Mouse (Mus musculus): ENCODE results near the gene Noto. TPM values are rescaled to one million over a fixed set of nuclear protein-coding genes. Genes with fewer than 3 reads are reported as not detected.

Noto gene
- not detected for total RNA-seq (2021)
- long read RNA-seq, result 0 reads

DNA sequence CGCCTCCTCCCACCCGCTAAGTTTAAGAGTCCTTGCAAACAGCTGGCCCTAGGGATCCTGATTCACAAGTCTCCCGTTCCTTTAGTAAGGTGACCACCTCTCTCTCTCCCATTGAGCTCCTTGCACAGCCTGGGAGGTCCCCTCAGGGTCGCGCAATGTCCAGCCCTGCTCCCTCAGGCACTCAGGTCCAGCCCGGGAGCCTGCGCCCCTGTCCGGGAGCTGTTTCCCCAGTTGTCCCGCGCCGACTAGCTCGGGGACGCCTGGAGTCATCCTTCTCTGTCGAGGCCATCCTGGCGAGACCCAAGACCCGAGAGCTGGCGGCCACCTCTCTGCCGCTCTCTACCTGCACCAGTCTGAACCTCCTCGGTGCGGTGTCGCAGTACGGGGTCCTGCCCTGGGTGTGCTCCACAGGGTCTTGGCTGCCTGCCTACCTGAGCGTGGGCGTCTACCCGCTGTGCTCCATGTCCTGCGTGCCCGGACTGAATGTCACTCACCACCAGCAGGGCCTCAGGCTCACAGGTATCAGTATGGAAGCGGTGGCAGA lies at the start of gene Noto:
Gene Noto, plus strand, starts transcription at position 51 of the 544 bp plus-strand sequence.
- no peak for DNase-seq (ENCODE audit: low spot score in 2 of 2)

DNA sequence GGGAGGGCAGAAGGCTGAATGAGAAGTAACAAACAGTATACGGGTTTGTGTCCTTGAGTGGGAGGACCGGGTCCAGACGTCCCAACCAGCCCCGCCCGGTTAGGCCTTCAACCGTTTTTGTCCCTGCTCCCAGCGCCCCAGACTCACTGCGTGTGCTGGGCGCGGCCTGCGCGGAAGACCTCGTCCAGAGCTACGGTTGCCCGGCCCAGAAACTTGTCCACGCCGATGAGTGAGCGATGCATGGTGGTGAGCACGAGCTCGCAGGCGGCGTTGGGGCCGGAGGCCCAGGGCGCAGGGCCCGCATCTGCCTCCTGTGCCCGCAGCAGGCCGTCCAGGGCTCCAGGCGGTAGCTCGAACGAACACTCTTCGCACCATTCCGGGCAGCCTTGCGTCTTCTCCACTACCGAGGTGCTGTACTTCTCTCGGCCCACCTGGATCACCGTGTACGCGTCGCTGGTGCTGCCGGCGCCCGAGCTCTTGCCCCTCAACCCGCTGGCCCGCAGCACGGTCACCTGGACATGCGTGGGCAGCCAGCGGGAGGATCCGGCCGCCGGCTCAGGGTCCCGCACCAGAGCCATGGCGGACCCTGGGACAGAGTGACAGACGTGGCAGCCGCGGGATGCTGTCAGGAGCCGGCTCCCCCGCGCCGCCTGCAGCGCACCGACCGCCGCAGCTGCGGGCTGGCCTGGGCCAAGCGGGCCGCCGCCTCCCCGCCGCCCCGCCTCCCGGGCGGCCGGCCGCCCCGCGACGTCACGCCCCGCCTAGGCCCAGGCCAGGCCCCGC lies 49.5 kb upstream of the Noto start, which contains the start of gene Rab11fip5:
Gene Rab11fip5, minus strand, starts transcription at position 684 of the 783 bp plus-strand sequence.
- peak; percentile 18 to 29 for DNase-seq (ENCODE audit: low spot score in 2 of 2)

DNA sequence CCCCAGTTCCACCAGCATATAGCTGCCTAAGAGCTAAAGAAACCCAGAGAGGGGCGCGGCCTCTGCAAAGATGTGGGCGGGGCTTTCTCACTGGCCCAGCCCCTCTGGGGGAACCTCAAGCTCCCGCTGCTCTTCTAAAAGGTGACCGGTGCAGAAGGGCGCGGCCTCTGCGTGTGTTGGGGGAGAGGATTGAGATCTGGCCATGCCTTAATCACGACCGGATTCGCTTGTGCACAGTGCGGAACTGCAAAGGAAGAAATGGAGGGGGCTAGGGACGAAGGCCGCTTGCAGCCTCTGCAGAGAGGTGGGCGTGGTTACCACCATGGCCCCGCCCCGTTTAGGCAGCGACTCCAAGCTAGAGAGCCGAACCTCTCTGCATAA lies 49.0 kb upstream of the Noto start:
- DNase-seq (ENCODE audit: low spot score in 2 of 2), result peak; percentile 92 to 96

DNA sequence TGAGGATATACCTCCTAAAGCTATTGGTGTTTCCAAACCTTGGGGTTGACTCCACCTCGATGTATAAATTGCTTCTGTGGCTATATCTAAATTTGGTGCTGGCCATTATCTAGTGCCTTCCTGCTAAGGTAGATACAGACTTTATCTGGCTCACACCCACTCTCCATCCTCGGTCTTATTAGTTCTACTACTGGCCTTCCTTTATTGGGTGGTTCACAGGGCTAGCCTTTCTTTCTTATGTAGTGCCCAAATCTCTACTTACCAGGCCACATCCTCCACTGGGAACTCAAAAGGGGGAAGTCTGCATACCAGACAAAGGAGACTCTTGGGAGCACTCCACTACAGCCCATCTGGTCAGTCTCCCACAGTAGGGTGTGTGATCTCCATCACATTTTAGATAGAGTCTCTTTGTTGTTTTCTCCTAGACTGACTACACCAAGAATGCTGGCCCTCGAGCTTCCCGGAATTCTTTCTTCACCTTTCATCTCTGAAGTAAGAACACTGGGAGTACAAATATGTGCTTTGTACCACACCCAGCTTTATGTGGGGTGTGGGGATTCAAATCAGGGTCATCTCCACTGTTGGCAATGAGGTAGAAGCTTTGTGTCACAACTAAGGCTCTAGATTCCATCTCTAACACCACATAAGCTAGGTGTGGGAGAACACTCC lies 46.5 kb upstream of the Noto start:
- no peak for DNase-seq (ENCODE audit: low spot score in 2 of 2)

DNA sequence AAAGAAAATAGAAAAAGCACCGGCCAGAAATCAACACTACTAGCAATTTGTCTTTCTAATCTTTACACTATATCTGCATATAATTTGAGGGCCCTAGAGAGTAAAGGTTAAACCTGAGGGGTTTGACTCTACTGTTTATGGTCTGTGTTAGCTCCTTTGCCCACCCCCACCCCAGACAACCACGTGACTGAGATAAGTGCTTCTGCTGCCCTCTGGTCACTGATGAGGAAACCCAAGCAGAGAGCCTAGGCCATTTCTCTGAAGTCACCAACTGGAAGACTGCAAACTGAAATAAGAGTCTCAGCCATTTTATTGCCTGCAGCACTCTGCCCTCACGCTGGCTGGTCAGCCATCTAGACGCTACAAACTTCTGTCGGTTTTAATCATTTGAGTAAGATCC lies 45.8 kb upstream of the Noto start:
- no peak for DNase-seq (ENCODE audit: low spot score in 2 of 2)

DNA sequence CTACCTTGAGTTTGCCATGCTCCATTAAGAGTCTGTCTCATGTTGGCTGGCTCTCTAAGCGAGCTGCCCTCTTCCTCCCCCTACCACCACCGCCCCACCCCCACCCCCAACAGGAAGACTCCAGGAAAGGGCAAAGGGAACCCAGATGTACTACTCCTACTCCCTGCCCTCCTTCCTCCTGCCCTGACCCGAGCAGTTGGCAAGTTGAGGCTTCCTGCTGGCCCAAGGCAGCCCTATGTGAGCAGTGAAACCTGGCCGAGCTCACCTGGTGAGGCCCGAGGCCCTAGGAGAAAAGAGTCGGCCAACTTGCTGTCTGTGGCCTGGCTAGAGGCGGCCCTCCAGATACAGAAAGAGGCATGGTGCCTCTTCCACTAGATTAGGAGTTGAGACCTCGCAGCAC lies 45.1 kb upstream of the Noto start:
- DNase-seq (ENCODE audit: low spot score in 2 of 2), result no peak

DNA sequence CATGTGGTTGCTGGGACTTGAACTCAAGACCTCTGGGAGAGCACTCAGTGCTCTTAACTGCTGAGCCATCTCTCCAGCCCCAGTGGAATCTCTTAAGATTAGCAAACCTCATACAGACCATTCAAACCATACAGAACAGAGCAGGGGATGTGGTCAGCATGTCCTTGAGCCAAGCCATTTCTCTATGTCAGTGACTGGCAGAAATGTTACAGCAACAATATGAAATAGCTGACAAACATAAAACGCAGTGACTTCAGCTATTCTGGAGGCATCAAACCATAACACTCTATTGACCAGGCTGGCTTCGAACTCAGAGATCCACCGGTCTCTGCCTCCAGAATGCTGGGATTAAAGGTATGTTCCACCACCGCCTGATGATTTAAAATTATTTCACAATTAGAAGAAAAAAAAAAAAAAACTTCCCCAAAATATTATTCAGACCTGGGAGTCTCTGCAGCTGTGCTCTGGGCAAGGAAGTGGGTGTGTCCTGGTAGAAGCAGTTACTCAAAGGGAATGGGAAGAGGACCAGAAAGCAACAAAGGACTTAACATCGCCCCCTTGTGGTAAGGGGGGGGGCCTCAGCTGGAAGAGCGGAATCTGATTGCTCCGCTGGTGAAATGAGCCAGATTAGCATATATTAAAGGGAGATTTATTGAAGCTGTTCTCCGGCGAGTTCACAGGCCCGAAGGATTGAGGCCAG lies 43.3 kb upstream of the Noto start:
- peak; percentile 58 to 86 for DNase-seq (ENCODE audit: low spot score in 2 of 2)

DNA sequence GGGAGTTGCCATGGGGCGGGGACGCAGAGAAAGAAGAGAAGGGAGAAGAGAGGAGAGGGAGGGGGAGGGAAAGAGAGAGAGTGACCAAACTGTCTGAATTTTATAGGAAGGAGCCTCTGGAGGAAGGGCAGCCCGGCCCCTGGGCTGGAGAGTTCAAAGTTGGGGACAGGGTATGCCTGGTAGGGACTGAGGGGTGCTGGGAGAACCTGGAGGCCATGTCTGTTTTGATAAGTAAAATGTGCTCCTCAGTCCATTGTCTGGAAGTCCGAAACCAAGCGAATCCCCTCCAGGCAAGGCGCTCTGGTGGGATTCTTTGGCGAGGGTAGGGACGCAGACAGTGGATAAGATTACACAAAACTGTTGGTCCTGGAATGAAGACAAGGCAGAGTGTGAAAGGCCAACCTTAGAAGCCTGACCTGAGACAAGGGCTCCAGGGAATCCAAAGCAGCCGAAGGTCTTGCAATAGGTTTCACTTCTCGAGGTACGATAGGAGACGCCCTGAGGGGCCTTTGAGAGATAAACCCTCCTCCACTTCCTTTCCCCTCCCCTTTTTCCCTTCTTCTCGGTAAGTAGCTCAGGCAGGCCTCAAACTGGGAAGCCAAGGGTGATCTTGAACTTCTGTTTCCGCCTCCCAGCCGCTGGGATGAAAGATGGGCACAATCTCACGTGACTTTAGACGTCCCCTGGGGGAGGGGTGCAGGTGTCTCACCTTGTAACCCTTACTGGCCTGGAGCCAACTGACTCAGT lies 42.6 kb upstream of the Noto start:
- no peak for DNase-seq (ENCODE audit: low spot score in 2 of 2)

DNA sequence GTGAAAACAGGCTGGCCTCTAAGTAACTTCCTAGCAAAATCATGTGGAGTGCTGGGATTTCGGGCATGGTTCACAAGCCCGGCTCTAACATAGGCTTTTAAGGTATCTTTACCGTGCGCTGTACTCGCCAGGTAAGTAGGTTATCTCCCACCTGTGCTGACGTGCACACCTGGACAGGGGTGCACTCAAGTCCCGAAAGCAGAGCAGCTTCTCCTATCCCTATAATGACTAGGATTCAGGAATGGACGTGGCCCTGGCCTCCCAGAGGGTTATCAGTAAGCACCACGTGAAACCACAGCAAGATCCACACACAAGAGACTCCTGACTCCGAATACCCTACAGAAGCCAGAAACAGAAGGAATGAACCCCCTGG lies 42.1 kb upstream of the Noto start:
- no peak for DNase-seq (ENCODE audit: low spot score in 2 of 2)

DNA sequence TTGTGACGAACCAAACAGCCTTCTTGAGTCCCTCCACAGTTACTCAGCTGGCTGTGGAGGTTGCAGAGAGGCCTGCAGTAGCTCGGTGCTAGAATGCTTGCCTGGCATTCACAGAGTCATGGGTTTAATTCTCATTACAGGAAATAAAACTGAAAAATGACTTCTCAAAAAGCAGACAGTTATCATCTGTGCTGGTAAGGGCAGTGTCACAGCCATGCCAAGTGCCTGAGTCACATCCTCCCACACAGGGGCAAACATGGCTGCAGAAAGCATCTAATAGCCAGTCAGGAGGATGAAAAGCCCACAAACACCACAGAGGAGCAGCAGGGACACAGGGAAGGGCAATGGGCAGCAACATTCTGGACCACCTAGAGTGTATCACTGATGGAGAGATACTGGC lies 40.9 kb upstream of the Noto start:
- DNase-seq (ENCODE audit: low spot score in 2 of 2), result no peak

DNA sequence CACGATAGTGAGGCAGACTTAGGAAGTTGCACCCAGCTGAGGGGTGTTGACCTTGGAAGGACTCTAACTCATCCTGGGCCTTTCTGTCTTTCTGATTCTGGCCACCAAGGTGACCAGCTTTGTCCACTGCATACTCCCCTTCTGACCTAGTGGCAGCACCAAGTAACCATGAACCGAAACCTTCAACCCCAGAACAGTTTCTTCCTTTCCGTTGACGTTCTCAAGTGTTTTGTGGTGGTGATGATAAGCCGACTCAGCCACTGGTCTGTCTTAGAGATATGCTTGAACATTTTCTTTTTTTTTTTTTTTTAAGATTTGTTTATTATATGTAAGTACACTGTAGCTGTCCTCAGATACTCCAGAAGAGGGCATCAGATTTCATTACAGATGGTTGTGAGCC lies 35.1 kb upstream of the Noto start:
- DNase-seq (ENCODE audit: low spot score in 2 of 2), result no peak

DNA sequence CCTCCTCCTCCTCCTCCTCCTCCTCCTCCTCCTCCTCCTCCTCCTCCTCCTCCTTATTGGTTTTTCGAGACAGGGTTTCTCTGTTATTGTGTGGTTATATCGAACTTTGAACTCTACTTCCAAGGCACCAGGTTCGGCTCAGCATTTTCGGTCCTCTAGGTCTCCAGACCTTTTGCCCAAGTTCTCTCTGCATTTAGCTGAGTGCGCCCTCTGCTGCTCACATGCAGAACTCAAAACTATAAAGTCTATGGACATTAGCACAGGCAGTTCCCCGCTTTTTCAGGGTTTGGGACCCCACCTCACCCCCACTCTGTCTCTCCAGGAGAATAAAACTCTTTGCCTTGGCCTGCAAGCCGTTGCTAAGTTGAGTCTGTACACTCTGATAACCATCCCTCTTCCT lies 31.9 kb upstream of the Noto start:
- DNase-seq (ENCODE audit: low spot score in 2 of 2), result peak; percentile 16 to 77

DNA sequence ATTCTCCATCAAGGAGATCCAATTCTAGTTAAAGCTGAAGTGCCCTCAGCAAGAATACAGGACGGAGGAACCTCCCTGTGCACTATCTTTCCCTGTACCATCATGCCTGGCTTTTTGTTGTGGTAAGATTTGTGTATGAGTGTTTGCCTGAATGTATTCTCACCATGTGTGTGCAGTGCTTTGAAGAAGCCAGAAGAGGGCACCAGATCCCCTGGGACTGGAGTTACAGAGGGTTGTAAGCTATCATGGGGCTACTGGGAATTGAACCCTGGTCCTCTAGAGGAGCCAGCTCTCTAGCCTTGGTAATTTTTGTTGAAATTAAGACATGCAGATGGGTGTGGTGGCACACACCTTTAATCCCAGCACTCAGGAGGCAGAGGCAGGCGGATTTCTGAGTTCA lies 28.3 kb upstream of the Noto start:
- no peak for DNase-seq (ENCODE audit: low spot score in 2 of 2)

DNA sequence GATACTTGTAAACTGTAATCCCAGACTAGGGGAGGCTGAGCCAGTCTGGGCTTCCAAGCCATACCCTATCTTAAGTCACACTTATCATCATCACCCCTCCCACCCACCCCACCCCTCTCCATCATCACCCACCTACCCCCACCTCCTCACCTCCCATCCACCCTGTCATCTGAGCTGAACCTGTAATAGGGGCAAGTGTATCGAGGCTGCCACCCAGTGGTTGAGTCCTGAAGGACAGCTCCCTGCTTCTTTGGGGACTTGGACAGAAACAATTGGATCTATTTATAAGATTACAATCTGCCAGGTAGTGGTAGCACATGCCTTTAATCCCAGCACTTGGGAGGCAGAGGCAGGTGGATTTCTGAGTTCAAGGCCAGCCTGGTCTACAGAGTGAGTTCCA lies 26.5 kb upstream of the Noto start:
- DNase-seq (ENCODE audit: low spot score in 2 of 2), result peak in 1 of 2 experiments; percentile 71

DNA sequence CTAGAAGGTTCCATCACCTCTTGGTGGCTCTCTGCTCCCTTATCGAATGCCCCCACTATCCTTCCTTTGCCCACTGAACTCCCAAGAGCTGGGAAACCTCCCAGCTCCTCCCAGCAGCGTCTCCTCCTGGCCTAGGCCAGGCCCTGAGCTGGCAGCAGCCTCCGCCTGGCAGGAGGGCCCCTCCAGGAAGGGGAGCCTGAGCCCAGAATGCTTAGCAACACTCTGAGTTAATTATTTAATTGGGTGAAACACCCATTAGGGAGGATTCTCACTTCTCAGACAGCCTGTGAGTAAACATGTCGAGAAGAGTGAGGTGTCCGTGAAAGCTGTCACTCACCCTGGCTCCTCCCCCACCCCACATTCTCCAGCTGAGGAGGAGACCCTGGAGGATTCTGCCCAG lies 24.0 kb upstream of the Noto start:
- DNase-seq (ENCODE audit: low spot score in 2 of 2), result no peak

DNA sequence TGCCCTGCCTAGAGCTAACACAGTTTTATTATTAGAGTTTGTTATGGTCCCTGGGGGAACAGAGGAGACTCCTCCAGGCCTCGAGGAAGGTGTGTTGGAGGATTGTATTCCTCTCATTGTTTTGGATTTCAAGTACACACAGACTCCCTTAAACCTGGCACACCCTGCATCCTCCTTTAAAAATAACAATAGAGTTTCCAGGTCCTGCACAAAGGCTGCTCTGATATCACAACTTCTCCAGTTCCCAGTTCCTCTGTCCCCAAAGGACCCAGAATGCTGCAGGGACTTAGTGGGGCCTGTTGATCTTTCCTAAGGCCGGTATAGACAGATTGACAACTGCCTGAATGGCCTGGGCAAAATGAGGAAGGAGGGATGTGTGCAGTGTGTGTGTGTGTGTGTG lies 21.1 kb upstream of the Noto start:
- no peak for DNase-seq (ENCODE audit: low spot score in 2 of 2)

DNA sequence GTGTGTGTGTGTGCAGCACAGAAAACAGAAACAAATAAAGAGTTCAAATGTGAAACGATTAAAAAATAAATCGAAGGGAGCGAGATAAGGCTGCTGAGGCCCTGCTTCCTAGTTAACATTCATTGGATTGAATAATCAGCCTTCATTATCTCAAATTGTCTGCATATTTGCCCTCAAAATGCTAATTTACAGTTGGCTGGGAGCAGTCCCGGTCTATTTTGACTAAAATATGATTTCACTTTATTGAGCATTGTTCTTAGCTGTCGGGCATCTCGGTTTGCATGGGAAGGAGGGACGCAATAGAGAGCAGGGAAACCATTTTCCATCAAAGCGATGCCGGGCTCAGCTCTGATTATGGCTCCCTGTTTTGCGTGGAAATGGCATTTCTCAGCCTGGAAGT lies 20.6 kb upstream of the Noto start:
- DNase-seq (ENCODE audit: low spot score in 2 of 2), result no peak

DNA sequence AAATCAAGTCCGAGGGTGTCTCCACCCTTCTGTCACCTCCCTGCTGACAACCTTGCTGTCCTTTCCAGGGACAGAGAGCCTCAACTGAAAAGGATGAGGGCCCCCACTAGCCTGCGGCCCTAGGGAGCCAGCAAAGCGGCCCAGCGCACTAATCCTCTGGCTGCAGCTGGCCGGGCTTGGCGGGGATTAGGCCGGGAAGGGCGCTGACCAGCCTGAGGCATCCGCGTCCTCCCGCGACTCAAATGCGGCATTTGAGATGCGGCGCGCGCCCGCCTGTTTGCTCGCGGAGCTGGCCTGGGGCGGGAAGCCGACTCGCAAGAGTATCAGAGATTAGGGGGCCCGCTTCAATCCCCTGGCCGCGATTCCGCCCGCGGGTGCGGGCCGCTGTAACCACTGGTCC lies 14.7 kb upstream of the Noto start:
- no peak for DNase-seq (ENCODE audit: low spot score in 2 of 2)

DNA sequence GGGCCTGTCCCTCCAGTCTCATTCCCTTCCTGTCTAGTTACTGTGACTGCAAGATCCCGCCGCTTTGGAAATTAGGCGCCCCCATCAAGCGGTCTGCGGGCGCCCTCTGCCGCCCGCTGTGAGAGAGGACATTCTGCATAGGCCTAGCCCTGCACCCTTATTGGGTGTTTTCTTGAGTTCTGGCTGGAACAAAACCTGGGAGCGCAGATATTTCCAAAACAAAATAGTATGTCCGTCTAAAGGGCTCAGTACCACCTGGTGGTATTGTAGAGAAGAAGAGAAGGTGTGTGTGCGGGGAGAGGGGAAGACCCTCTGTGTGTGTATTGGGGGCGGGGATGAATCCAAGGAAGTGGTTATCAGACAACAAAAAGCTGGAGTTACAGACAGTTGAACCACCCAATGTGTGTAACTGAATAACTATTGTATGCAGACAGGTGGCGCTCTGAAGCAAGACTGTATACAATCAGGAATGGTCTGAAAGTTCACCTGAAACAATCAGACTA lies 12.9 kb upstream of the Noto start:
- DNase-seq (ENCODE audit: low spot score in 2 of 2), result peak; percentile 22 to 48

DNA sequence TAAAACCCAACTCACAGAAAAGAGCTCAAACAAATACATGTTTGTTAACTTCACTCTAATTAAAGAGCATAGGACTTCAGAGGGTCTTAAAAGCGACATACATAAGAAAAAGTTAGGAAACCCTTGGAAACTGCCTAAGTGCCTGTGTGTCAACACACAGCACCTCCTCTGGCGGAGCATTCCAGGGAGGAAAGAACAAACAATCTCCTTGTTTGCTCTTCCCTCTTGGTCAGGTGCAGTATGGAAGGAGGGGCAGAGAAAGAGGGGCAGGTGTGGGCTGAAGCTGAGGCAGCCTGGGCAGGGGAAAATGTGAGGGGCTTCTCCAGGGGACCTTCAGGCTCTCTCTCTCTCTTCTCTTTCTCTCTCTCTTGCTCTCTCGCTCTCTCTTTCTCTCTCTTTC lies 7.9 kb upstream of the Noto start:
- no peak for DNase-seq (ENCODE audit: low spot score in 2 of 2)

DNA sequence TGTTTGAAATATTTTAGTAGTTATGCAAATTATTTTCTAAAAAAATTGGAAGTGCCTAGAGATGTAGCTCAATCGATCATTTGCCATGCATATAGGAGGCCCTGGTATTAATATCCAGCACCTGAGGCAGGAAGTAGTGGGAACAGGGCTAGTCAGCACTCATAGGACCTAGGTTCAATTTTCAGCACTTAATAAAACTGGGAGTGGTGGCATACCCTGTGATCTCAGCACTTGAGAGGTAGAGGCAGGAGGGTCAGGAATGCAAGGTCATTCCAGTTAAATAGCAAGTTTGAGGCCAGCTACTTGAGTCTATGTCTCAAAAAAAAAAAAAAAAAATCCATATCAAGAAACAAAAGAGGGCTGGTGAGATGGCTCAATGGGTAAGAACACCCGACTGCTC lies 4.5 kb upstream of the Noto start:
- no peak for DNase-seq (ENCODE audit: low spot score in 2 of 2)
